7 mouse cellular contexts compared by ENCODE assay signal in genomic region chr5:57720206-57720880, GRCm38 (mm10). TPM values are rescaled to one million over a fixed set of nuclear protein-coding genes. Genes with fewer than 3 reads are reported as not detected.
DNase-seq lines count a peak whose midpoint lies in the region; ATAC-seq and TF ChIP-seq lines count a peak whose summit lies in the region.

No protein-coding gene starts in this region.

- no peak for TF ChIP-seq CTCF in cortical plate, adult 2 months (IDR thresholded peaks at IDR 0.05; ENCODE audit: extremely low read depth, insufficient read depth, low read length)
- TF ChIP-seq CTCF in forebrain, postnatal 0 days (IDR thresholded peaks at IDR 0.05; ENCODE audit: low read depth): no peak
- no peak for TF ChIP-seq CTCF in small intestine, adult 2 months (IDR thresholded peaks at IDR 0.05; ENCODE audit: extremely low read depth, insufficient read length, insufficient replicate concordance, low read depth, low read length)

- peak overlapping the region; percentile 100 for H3K4me3 ChIP-seq in cortical plate, adult 2 months (ENCODE audit: insufficient read depth, low read length)
- peak overlapping the region; percentile 70 for H3K4me3 ChIP-seq in forebrain, postnatal 0 days (ENCODE audit: low read depth, low read length)
- H3K4me3 ChIP-seq in liver, embryonic 12.5 days: peak overlapping the region; percentile 64
- peak overlapping the region; percentile 82 for H3K4me3 ChIP-seq in small intestine, adult 2 months (ENCODE audit: low read depth, low read length)

- H3K4me1 ChIP-seq in cortical plate, adult 2 months (ENCODE audit: control insufficient read depth, insufficient read depth, low read length): no peaks in the 10 kb centered on the region; the same call in 1 of the 2 replicates
- peaks cover 18% of the 10 kb centered on the region; the same call in 1 of the 2 replicates for H3K4me1 ChIP-seq in forebrain, postnatal 0 days (ENCODE audit: insufficient read depth)
- H3K4me1 ChIP-seq in liver, embryonic 12.5 days: peaks cover 55% of the 10 kb centered on the region
- H3K4me1 ChIP-seq in small intestine, adult 2 months (ENCODE audit: control insufficient read depth, insufficient read depth, insufficient read length, low read length): peaks cover 2% of the 10 kb centered on the region; the same call in 1 of the 2 replicates

- ATAC-seq in forebrain, postnatal 0 days: no peak
- no peak for ATAC-seq in liver, embryonic 12.5 days

- H3K27me3 ChIP-seq in forebrain, postnatal 0 days (ENCODE audit: insufficient read depth, low read length): no peaks in the 10 kb centered on the region
- peaks cover 69% of the 10 kb centered on the region for H3K27me3 ChIP-seq in liver, embryonic 12.5 days (replicated peaks)
- peaks cover 30% of the 10 kb centered on the region for H3K27me3 ChIP-seq in small intestine, adult 2 months (ENCODE audit: control insufficient read depth, insufficient read depth, low read length)

- no peaks in the 10 kb centered on the region for H3K36me3 ChIP-seq in forebrain, postnatal 0 days (ENCODE audit: insufficient read depth)
- no peaks in the 10 kb centered on the region for H3K36me3 ChIP-seq in liver, embryonic 12.5 days
- no peaks in the 10 kb centered on the region for H3K36me3 ChIP-seq in small intestine, adult 2 months (ENCODE audit: control insufficient read depth, insufficient read depth, low read length)

- peak overlapping the region; percentile 85 for H3K27ac ChIP-seq in cortical plate, adult 2 months (ENCODE audit: insufficient read depth, low read length)
- no peak overlapping the region for H3K27ac ChIP-seq in forebrain, postnatal 0 days (ENCODE audit: low read depth, low read length)
- no peak overlapping the region for H3K27ac ChIP-seq in liver, embryonic 12.5 days
- no peak overlapping the region for H3K27ac ChIP-seq in small intestine, adult 2 months (ENCODE audit: insufficient read depth, low read depth, low read length)

- no peak for TF ChIP-seq POLR2A in cortical plate, adult 2 months (IDR thresholded peaks at IDR 0.05; ENCODE audit: extremely low read depth, insufficient read depth, low read length)
- TF ChIP-seq POLR2A in small intestine, adult 2 months (IDR thresholded peaks at IDR 0.05; ENCODE audit: low read depth, low read length): no peak

- 6% methylated on average over 34 of the region's 34 CpGs for WGBS in forebrain, postnatal 0 days
- WGBS in liver, embryonic 12.5 days (ENCODE audit: insufficient replicate concordance): 6% methylated on average over 34 of the region's 34 CpGs
- WGBS in small intestine, adult 2 months: 18% methylated on average over 34 of the region's 34 CpGs

- H3K4me2 ChIP-seq in forebrain, postnatal 0 days (ENCODE audit: low read depth): peak overlapping the region; percentile 90
- peak overlapping the region; percentile 84 for H3K4me2 ChIP-seq in liver, embryonic 12.5 days

- H3K9me3 ChIP-seq in forebrain, postnatal 0 days (ENCODE audit: low read length): no peaks in the 10 kb centered on the region
- no peaks in the 10 kb centered on the region for H3K9me3 ChIP-seq in liver, embryonic 12.5 days (replicated peaks)

- intact Hi-C loops in left cerebral cortex, postnatal 4 days (cut with DNase I): no loop called here

- DNase-seq in left cerebral cortex, postnatal 4 days: peak; percentile 3
- DNase-seq in left cerebral cortex, adult 9 months (ENCODE audit: low spot score in 2 of 2): no peak
- peak; percentile 37 for DNase-seq in forebrain, postnatal 0 days
- DNase-seq in thymus, postnatal 0 days (ENCODE audit: low spot score): no peak

- H3K9ac ChIP-seq in forebrain, postnatal 0 days: peak overlapping the region; percentile 70
- 0 out of 2 replicates have a peak overlapping the region, but pooled peaks have one; percentile 44 for H3K9ac ChIP-seq in liver, embryonic 12.5 days

RNA-seq across cellular contexts. Expression of gene Pcdh7, which starts 2.6 kb away (rescaled TPM):
- total RNA-seq in left cerebral cortex, postnatal 4 days (2021): 100 to 1,000 TPM; 118 to 136 TPM
- 44.2 and 47.8 TPM in 2 replicates for polyA plus RNA-seq in cortical plate, adult 2 months (2012; rRNA removed)
- total RNA-seq in forebrain, postnatal 0 days (2014; rRNA removed): 84.7 and 89.3 TPM in 2 replicates
- polyA plus RNA-seq in forebrain, postnatal 0 days (2015; fragmentation: Nextera tagmentation; extraction: Ambion mirVana): 12.7 and 15.5 TPM in 2 replicates
- 2.2 and 2.4 TPM in 2 replicates for polyA plus RNA-seq in liver, embryonic 12.5 days (2016; fragmentation: Nextera tagmentation; extraction: Ambion mirVana)
- polyA plus RNA-seq in small intestine, adult 2 months (2012; rRNA removed): 3.5 and 4.4 TPM in 2 replicates
- polyA plus RNA-seq in thymus, postnatal 0 days (2015; fragmentation: Nextera tagmentation; extraction: Ambion mirVana): 0.89 and 1.0 TPM in 2 replicates

Comparison
In these comparisons a context has a peak if more than half of its experiments do, and no peak if none do; other contexts are left out.
1. DNase-seq: peak in left cerebral cortex, postnatal 4 days (single experiment) and forebrain, postnatal 0 days (single experiment); none in left cerebral cortex, adult 9 months (0 of 2) and thymus, postnatal 0 days (single experiment).
2. Peak in every context shown above with its lines, with median percentiles within 50 percentile points of each other: H3K4me3 ChIP-seq.